Mouse (Mus musculus) liver, adult (tissue): Measurements from ENCODE around the gene Tnf.

Experiments
- GATA4 ChIP-seq: IDR thresholded peaks from 2 replicates; pipeline ENCODE4 v1.6.1; 2014; ENCODE audit warnings: mild to moderate bottlenecking, low read length; ENCODE audit not compliant: insufficient replicate concordance

The Tnf gene

DNA sequence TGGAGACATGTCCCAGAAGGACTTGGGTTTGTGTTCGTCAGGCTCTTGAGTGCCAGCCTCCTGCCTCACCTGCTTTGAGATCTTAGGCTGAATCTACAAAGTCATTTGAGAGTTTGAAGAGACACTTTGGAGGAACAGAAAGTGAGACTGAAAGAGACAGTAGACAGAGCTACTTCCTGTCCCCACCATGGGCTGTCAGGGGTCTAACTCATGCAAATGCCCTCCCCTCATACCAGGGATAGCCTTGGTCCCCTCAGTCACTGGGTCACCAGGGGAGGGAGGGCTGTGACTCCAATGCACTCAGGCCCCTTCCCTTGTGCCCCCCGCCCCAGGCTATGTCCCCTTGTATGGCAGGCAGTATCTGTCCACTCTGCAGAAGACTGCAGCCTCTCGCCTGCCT, 28.5 kb downstream of the Tnf start:
- no peak for TF ChIP-seq GATA4

DNA sequence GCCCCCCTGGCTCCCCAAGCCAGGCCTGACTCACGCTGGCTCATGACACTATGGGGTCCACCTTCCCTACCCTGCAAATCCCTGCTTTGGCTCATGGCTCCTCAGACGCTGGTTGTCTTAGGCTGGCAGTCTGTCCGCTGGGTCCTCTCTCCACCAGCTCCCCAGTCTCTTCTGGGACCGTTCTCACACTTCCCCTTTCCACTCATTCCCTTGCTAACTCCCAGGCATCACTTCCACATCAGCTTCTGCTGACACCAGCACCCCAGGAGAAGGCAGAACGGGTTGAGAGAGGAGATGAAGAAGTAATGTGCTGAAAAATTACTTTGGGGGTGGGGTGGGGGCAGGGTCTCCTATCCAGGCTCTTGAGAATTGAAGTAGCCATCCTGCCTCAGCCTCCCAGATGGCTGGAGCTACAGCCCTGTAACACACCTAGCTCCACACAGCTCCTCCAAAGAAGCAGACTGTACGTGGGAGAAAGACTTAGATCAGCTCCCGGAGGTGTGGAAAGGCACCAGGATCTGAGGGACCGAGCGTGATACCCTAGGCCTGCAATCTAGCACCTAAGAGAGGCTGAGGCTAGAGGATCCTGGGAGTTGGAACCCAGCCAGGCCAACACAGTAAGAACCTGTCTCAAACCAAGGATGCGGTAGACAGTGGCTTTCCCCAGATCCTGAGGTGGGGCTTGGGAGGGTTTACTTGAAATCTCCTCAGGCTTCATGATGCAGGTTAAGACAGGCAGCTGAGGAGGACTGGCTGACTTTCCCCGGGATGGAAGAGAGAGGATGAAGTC, 29.2 kb downstream of the Tnf start:
- no peak for TF ChIP-seq GATA4

DNA sequence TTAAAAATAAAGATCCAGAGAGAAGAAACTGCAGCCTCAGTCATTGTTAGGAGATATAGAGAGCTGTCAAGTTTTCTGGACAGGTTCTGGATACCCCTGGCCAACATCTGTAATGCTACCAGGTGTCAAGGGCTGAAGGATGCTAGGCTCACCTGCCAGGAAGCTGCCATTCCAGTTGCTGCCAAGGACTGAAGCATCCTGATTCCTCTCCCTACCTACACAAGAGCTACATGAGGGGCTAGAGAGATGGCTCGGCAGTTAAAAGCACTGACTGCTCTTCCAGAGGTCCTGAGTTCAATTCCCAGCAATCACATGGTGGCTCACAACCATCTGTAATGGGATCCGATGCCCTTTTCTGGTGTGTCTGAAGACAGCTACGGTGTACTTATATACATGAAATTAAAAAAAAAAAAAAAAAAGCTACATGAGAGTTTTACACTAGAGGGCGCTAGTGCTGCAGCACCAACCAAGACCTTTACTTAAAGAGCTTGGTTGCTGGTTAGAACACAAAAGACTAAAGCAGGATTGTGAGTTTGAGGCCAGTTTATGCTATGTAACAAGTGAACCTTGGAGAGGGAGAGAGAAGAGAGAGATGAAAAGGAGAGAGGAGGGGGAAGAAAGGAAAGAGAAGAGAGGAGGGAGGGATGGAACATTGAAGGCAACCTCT, 33.1 kb downstream of the Tnf start:
- TF ChIP-seq GATA4 = no peak

DNA sequence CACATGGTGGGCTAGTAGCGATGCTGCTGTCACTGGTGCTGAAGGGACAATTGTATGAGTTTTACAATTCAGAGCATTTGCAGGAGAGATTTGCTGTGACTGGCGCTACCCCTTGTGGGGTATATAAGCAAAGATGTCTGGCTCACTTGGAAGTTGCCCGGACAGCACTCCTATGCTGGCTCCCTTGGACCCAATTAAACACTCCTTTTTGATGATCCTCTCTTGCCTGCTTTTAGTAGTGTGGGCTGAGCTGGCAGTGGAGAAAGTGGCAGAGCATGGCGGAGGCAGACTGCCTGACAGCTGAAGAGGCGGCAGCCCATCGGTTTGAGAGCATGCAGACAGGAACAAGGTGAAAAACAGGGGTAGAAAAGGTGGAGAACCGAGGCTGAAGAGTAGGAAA, 34.0 kb downstream of the Tnf start:
- no peak for TF ChIP-seq GATA4

DNA sequence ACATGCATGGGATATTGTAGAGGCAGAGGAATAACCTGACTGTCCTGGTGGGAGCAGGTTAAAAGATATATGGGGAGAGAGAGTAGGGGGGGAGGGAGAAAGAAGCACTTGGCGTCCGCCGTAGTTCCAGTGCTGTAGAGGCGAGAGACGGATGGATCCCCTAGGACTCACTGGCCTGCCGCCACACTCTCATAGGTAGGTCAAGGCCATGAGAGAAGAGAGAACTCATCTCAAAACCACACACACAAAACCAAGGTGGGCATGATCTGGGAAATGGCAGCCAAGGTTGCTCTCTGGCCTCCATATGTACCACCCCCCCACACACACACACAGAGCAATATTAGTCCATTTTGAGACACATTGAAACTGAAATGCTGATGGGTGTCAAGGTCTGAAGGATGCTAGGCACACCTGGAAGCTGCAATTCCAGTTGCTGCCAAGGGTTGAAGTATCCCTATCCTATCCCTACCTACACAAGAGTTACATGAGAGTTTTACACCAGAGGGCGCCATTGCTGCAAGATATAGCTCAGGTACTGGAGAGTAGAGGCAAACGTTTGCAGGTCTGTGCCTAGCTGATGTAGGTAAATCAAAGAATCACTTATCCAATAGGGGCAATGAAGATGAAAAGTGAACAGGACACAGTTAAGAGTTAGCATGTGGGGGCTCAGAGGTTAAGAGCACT, 35.3 kb downstream of the Tnf start:
- TF ChIP-seq GATA4 = no peak

DNA sequence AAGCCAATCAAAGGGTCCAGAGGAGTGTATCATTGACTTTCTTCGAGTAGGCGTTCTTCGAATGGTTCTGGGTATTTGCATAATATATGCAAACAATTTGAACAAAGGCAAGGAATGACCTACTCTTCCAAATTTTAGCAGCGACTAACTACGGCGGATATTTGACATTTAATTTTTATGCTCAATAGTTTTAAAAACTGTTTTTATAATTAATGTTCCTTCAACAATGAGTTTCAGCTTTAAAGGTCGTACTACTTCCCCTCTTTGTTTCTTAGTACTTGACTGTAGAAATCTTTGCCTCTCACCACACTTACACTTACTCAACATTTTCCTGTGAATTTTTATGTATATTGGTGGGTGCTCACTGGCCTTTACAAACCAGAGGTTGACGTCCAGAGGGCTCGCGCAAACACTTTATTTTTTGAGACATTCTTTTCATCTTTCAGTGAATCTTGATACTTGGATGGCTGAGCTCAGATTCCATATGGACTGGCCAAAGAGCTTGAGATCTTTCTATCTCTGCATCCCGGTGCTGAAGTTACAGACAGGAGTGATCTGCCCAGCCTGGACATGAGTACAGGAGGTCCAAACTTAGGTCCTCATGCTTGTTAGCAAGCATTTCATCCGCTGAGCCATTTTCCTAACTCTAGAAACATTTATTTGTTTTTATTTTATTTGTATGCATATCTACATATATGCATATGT, 36.2 kb downstream of the Tnf start:
- TF ChIP-seq GATA4 = no peak

DNA sequence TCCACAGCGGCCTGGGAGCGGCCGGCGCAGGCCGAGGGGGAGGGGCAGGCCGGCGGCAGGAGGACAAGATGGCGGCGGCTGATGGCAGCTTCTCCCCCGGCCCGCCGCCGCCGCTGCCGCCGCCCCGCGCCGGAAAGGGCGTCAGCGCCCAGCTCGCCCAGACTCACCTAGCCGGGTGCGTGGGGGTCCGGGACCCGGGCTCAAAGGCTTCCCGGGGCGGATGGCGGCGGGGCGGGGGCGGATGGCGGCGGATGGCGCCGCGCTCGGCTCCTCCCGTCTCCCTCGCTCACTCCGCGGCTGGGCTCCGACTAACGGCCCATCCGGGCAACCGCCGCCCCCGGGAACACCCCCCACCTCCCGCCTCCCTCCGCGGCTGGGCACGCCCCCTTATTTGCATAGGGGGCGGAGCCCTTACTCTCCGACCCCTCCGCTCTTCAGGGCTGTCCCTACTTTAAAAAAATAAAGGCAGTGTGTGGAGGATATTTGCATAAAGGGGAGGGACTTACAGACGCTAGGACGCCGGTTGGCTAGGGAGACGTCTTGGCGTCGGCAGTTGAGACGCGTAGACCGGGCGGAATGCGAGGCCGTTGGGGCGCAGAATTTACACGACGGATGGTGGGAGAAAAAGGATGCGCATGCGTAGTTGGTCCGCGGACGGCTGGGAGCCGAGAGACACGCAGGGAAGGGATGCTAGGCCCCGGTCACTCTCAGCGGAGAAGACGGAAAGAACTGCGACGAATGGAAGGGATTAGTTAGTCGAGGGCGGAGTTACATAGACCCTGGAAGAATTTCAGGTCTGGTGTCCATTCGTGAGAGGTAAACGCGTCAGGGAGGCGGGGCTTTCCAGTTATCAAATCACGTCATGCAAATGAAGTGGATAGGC, 37.0 kb downstream of the Tnf start, which contains the start of gene Prrc2a:
Prrc2a (minus strand) TSS at position 330 of the 883 bp plus-strand sequence.
- TF ChIP-seq GATA4 = peak; percentile 58; the same call in 1 of the 2 replicates

DNA sequence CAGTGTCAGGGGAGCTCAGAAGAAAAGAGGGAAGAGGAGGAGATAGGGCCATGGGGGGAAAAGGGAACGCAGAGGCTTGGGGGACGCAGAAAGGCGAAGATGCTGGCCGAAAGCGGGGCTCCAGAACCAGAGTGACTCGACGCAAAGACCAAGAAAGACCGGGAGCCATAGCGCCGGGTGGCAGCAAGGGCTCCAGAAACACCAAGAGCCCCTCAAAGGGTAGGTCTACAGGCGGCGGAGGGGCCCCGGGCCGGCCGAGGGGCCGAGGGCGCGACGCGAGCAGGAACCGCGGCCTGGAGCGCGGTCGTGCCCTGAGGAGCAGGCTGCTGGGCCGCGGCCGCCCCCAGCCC, 37.6 kb downstream of the Tnf start:
- TF ChIP-seq GATA4 = no peak

DNA sequence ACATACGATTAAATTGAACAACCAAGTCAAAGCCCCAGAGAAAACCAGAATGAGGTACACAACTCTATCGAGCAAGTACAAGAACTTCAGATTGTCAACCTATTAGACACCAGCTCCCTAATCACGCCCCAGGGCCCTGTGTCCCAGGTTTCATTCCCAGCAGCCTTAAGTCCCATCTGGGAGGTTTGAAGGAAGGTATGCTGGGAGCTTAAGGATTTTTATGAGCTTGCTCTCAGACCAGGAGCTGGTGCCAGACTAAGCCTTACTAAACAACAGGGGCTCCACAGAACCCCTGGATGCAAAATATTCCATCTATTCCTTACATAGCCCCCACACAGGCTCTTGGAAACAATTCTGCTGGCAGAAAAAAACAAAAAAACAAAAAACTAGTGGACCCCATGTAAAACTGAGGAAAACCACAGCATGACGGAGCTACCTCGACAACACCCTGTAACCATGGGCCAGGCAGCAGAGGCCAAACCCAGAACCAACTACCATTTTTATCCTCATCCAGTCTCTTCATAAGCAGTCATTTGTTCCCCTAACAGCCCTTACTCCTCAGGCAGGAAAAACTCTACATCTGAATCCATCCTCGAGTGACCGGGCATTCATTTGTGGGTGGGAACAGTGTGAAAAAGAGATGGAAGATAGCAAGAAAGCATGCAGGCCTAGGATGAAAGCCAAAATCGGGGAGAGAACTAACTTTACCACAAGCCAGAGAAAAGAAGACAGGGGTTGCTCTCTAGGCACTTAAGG, 38.3 kb downstream of the Tnf start:
- no peak for TF ChIP-seq GATA4

DNA sequence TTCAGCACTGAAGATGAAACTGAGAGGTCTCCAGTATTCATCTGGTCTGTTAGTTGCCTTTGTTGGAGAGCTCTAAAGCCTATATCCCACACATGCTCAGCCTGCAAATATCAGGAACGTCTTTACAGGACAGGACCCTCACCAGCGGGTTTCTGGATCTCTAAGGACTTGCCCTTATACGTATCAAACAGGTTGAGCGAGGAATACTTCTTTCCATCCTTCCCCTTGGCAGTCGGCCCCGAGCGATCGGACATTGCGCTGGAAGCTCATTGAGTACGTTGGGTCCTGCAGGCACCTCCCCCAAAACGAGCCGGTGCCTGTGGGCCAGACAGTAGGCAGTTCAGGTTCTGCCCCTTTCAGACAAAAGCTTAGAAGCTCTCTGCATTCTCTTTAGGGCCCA, 39.1 kb downstream of the Tnf start:
- TF ChIP-seq GATA4 = no peak

DNA sequence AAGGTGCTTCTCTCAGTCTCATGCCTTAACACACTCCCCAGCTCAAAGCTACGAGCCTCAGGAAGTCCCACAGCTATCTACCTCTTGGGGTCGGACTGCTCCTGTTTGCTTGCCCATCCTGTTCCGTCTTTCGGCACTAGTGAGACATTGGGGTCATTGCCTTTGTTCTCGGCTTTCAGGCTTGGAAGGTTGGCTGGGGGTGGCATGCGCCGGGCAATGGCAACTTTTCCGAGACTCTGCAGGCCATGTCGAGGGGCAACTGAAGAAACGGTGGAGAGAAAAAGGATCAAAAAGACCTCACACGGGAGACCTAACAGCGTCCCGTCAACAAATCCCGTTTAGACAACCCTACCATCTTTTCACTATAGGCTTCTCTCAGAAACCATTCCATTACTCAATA, 39.7 kb downstream of the Tnf start:
- no peak for TF ChIP-seq GATA4

DNA sequence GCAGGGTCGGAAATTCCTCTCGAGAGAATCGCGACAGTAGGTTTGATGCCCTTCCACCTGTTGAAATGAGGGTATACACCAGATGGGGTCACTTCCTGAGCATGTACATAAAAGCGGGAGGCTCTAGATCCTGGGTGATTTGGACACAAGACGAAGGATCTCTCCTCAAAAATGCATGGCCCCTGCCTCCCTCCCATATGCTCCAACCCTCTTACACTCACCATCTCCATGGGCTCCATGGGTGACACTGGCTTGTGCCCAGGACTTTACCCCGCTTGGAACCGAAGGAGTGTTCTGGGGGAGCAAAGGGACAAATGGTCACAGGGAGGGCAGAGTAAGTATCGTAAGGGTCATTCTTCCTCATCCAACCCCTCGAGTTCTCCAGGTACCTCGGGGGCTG, 40.4 kb downstream of the Tnf start:
- TF ChIP-seq GATA4 = no peak

DNA sequence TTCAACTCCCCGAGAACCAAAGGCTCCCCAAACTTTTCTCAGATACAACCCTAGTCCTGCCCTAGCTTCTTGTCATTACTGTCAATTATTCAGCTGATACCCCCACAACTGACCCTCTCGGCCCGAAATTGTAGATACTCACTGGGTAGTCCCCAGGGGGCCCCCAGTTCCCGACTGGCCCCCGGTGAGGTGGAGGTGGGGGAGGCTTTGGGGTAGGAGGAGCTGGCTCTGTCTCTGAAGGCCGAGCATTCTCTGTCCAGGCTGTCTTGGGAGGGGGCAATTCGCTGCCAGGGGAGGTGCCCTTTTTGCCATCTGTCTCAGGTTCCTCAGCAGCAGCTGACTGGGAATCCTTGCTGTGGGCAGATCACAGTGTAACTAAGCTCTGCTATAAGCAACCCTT, 42.2 kb downstream of the Tnf start:
- TF ChIP-seq GATA4 = no peak

DNA sequence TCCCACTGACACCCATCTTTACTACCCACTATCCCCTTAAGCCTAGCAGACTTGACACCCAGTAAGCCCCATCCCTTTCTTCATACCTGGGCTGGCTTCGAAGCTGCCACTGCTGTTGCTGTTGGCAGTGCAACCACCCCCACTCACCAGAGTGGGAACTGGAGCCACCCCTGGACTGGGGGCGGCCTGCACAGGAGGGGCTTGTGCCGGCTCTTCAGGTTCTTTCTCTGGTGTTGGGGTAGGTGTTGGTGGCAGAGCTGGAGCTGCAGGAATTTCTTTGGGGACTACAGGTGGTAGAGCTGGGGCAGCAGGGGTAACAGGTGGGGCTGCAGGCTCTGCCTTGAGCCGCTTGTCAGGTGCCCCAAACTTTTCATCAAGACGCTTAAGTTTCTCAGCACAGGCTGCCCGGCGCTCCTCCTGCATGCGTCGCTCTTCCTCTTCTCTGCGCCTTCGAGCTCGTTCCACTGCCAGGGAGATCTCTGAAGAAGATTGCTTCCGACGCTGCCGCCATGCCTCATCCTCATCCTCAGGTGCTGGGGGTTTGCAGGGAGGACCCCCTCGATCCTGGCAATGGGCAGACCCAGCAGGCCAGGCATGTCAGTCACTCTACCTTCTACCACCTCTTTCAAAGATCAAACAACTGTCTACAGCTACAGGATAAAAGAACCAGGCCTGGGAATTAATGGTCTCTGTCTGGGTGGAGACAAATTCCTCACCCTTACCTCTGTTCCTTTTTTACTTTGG, 42.8 kb downstream of the Tnf start:
- no peak for TF ChIP-seq GATA4
